In genomic region chr14:25585545-25586301, GRCm38 (mm10) we compare ENCODE assay signal across 9 mouse cellular contexts.
A peak's percentile ranks its signal among the peaks of the same experiment; 100 is the strongest.
DNase-seq lines count a peak whose midpoint lies in the region; ATAC-seq and TF ChIP-seq lines count a peak whose summit lies in the region.
"Had no signal": no experiment of that assay in that cellular context is flagged by ENCODE, and none has a peak within 500 bp of the region (broad histone marks: within the 10 kb centered on the region; RNA-seq: fewer than 3 reads in every experiment).

No protein-coding gene starts in this region.

- intact Hi-C loops in left cerebral cortex, postnatal 25 days (cut with DNase I) = loop anchor here (2.0 to 5.0 kb wide), 2 partner anchors 21 to 117 kb away; no protein-coding TSS in a partner anchor

- no peaks in the 10 kb centered on the region for H3K27me3 ChIP-seq in liver, postnatal 0 days (ENCODE audit: insufficient read depth, low read length)
- H3K27me3 ChIP-seq in heart, embryonic 15.5 days = no peaks in the 10 kb centered on the region
- no peaks in the 10 kb centered on the region for H3K27me3 ChIP-seq in neural tube, embryonic 15.5 days (replicated peaks)
- H3K27me3 ChIP-seq: Patski had no signal

- peaks cover 33% of the 10 kb centered on the region for H3K4me1 ChIP-seq in liver, postnatal 0 days (ENCODE audit: insufficient read depth)
- peaks cover 63% of the 10 kb centered on the region for H3K4me1 ChIP-seq in heart, embryonic 15.5 days (replicated peaks)
- H3K4me1 ChIP-seq in neural tube, embryonic 15.5 days = peaks cover 69% of the 10 kb centered on the region

- no peak overlapping the region for H3K4me3 ChIP-seq in liver, postnatal 0 days (ENCODE audit: low read depth, low read length)
- no peak overlapping the region for H3K4me3 ChIP-seq in heart, embryonic 15.5 days
- H3K4me3 ChIP-seq in neural tube, embryonic 15.5 days (replicated peaks) = no peak overlapping the region

- DNase-seq in liver = peak; percentile 52
- no peak for DNase-seq in liver, postnatal 0 days
- peak; percentile 90 for DNase-seq in embryo, embryonic 11 days
- DNase-seq in left cerebral cortex, postnatal 25 days (ENCODE audit: low spot score in 2 of 2) = peak; percentile 58 to 71
- DNase-seq in natural killer cell, adult 2 months (ENCODE audit: low spot score in 2 of 2) = no peak
- no peak for DNase-seq in kidney, adult 8-10 months

- H3K9me3 ChIP-seq in liver, postnatal 0 days (ENCODE audit: low read length) = no peaks in the 10 kb centered on the region
- no peaks in the 10 kb centered on the region for H3K9me3 ChIP-seq in heart, embryonic 15.5 days (replicated peaks)
- H3K9me3 ChIP-seq in neural tube, embryonic 15.5 days (replicated peaks) = no peaks in the 10 kb centered on the region

- no peak overlapping the region for H3K4me2 ChIP-seq in liver, postnatal 0 days (ENCODE audit: low read depth, low read length)
- peak overlapping the region; percentile 43 for H3K4me2 ChIP-seq in heart, embryonic 15.5 days
- peak overlapping the region; percentile 35 for H3K4me2 ChIP-seq in neural tube, embryonic 15.5 days

- peaks cover 31% of the 10 kb centered on the region for H3K36me3 ChIP-seq in liver, postnatal 0 days (replicated peaks; ENCODE audit: insufficient read depth, low read length)
- peaks cover 25% of the 10 kb centered on the region for H3K36me3 ChIP-seq in heart, embryonic 15.5 days
- peaks cover 25% of the 10 kb centered on the region for H3K36me3 ChIP-seq in neural tube, embryonic 15.5 days

- TF ChIP-seq EP300 in liver, postnatal 0 days (IDR thresholded peaks at IDR 0.05; ENCODE audit: low read depth) = no peak

- H3K27ac ChIP-seq in liver, postnatal 0 days (ENCODE audit: low read depth) = no peak overlapping the region
- H3K27ac ChIP-seq in heart, embryonic 15.5 days = peak overlapping the region; percentile 95
- H3K27ac ChIP-seq in neural tube, embryonic 15.5 days (replicated peaks) = peak overlapping the region; percentile 97

- no peak for TF ChIP-seq CTCF in liver, postnatal 0 days (IDR thresholded peaks at IDR 0.05; ENCODE audit: low read depth)

- H3K9ac ChIP-seq in liver, postnatal 0 days (replicated peaks) = no peak overlapping the region
- peak overlapping the region; percentile 44 for H3K9ac ChIP-seq in heart, embryonic 15.5 days
- H3K9ac ChIP-seq in neural tube, embryonic 15.5 days (replicated peaks) = peak overlapping the region; percentile 48

- no peak for ATAC-seq in liver, postnatal 0 days
- ATAC-seq in heart, embryonic 15.5 days (replicated peaks; ENCODE audit: insufficient number of reproducible peaks, insufficient read depth, low FRiP score, low read depth) = peak; percentile 52
- ATAC-seq in neural tube, embryonic 15.5 days (ENCODE audit: low FRiP score) = peak; percentile 86
- ATAC-seq: Patski had no signal

- WGBS in liver, postnatal 0 days (ENCODE audit: insufficient replicate concordance) = 74% methylated on average over 21 of the region's 21 CpGs
- WGBS in heart, embryonic 15.5 days = 20% methylated on average over 21 of the region's 21 CpGs
- WGBS in neural tube, embryonic 15.5 days = 9% methylated on average over 21 of the region's 21 CpGs

Comparison
In these comparisons a context has a peak if more than half of its experiments do, and no peak if none do; other contexts are left out.
1. DNase-seq: peak in liver (single experiment), embryo, embryonic 11 days (single experiment) and left cerebral cortex, postnatal 25 days (2 of 2); none in liver, postnatal 0 days (single experiment), natural killer cell, adult 2 months (0 of 2) and kidney, adult 8-10 months (0 of 2).